Mouse (Mus musculus): ENCODE results near the gene Chil4. TPM values are rescaled to one million over a fixed set of nuclear protein-coding genes. Genes with fewer than 3 reads are reported as not detected.
"Not testable (repeated sequence)": the region's sequence is repeated elsewhere in the genome, so short reads cannot be mapped to it uniquely, and the experiment has no call there.

Gene Chil4
- not detected for total RNA-seq (2021)
- long read RNA-seq, experiment 1: 0 reads
- long read RNA-seq, experiment 2: 0 reads

DNA sequence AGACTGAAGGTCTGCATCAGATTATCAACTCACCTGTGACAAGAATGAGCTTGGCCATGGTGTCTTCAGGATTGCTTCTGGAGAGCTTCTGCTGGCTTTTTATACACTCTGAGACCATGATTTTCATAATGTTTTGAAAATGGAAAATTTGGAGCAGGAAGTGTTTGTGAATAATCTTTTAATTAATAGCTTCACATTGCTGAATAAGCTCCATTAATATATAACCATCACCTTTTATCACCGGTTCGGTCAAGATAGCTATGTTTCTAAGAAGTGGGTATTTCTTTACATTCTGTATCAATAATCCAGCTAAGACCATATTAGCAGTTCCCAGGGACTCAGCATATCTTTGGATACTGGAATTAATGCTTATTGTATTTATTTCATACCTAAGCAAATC lies at the start of gene Chil4:
TSS of gene Chil4 (minus strand) at position 101 of the 400 bp plus-strand sequence.
- no peak for DNase-seq (ENCODE audit: low spot score)

DNA sequence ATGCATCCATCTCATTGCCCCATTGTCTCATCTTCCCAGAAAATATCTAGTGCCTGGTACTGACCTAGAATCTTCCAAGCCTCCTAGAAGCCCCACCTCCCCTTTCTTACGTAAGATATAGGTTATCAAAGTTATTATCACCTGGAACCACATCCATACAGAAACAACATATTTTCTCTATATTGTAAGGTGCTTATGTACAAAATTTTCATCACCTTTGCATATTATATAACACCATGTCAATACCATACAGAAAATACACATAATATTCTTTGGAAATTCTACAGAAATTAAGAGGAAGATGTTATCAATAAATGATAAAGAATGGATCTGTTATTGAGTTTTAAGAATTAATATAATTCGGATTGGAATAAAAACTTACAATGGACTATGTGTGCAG lies 46.5 kb upstream of the Chil4 start:
- no peak for DNase-seq (ENCODE audit: low spot score)

DNA sequence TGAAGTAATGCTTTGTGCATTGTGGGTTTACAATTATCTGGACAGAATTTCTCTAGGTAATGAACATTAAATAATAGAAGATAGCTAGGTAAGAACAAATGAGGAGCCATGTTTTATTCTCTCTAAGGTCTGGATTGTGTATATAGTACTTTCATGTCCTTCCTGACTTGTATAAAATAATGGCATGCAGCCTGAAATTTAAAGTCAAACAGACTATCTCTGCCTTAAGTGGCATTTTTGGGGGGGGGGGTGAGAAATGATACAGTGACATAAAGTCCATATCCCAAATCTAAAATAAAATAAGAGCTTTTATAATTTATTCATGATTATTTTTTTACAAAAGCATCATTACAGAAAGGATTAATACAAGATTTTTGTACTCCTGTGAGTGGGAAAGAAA lies 45.5 kb upstream of the Chil4 start:
- no peak for DNase-seq (ENCODE audit: low spot score)

DNA sequence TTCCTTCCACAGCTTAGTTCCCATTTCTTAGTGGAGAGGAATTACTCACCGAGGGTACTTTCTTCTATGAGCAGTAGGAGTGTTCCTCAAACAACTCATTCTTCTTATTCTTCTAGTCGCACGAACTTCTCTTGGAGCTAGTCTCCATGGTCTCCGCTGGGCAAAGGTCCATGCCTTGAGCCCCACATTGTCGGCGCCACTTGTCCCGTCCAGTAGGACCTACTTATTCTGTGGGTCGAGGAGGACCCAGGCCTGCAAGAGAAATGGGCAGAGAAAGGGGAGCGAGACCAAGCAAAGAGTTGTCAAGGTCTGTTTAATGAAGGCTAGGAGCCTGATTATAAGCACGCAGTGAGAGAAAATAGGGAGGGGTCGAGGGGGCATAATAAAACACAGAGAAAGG lies 37.8 kb upstream of the Chil4 start:
- not testable (repeated sequence) for DNase-seq (ENCODE audit: low spot score)

DNA sequence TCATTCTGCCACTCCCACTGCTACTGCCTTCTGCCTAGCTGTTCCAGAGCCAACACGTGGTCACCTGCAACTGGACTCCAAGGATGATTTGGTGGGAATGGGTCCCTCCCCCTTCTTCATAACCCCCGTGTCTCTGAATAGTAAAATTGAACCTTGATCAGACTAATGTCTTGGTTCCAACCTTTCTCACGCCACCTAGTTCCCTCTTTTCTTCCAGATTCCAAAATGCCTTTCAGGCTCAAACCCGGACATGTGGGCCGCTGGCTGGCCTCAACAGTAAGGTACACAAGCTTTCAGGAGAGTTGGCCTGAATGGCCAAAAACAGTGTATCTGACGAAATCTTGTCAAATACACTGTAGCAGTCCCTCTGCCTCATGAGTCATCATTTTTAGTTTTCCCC lies 33.4 kb upstream of the Chil4 start:
- DNase-seq (ENCODE audit: low spot score): no peak

DNA sequence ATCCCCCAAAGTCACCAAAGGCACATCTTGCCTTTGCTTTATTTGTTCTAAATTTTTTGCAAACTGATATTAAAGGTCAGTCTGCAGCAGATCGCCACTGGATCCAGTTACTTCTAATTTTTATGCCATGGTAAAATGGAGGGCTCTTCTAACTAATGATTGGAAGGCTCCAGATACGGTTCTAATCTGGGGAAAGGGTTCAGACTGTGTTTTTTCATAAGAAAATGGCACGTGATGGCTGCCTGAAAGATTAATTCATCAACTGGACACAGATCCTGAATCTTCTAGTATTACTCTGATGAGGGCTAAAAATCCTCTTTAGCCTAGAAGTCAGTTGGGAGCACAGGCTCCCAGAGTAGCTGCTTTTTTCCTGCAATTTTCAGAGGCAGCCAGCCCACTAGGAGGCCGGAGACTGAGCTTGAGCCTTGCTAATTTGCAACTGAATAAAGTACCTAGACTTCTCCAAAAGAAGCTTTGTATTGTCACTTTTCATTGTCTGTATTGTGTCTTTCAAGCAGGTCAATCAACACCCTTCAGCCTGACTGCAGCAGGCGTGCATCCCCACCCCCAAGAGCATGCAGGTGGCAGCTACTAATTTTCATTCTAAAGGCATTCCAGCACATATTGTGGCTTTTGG lies 31.6 kb upstream of the Chil4 start:
- not testable (repeated sequence) for DNase-seq (ENCODE audit: low spot score)

DNA sequence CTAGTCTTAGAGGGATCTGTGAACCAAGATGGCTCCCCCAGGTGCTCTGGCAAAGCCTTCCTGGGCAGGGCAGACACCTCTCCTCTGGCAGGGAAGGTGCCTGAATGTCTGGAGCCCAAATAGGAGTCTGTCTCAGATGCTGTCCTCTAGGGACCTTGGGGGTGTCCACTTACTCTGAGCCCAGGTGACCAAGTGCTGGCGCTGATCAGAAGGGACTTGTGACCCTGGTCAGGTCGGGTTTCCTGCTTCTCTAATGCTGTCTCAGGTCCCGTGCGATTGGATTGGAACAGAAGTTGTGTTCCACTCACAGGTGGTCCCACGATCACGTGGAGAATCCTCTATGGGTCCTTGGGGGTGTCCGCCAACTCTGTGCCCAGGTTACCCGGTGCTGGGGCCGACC lies 28.1 kb upstream of the Chil4 start:
- DNase-seq (ENCODE audit: low spot score): not testable (repeated sequence)

DNA sequence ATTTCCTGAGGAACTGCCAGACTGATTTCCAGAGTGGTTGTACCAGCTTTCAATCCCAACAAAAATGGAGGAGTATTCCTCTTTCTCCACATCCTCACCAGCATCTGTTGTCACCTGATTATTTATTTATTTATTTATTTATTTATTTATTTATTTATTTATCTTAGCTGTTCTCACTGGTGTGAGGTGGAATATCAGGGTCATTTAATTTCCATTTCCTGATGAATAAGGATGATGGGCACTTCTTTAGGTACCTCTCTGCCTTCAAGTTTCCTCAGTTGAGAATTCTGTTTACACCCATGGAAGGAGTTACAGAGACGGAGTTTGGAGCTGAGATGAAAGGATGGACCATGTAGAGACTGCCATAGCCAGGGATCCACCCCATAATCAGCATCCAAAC lies 20.9 kb upstream of the Chil4 start:
- DNase-seq (ENCODE audit: low spot score): not testable (repeated sequence)

DNA sequence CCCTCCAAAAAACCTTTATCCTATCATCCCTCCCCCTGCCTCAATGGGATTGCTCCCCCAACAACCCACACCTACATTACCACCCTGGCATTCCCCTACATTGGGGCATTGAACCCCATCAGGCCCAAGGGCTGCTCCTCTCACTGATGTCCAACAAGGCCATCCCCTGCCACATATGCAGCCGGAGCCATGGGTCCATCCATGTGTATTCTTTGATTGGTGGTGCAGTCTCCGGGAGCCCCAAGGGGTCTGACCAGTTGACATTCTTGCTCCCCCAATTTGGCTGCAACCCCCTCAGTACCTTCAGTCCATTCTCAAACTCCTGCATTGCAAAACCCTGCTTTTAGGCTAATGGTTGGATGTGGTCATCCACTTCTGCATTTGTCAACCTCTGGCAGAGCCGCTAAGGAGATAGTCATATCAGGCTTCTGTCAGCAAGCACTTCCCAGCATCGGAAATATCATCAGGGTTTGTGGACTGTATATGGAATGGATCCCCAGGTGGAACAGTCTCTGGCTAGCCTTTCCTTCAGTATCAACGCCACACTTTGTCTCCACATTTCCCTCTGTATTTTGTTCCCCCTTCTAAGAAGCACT lies 20.0 kb upstream of the Chil4 start:
- no peak for DNase-seq (ENCODE audit: low spot score)

DNA sequence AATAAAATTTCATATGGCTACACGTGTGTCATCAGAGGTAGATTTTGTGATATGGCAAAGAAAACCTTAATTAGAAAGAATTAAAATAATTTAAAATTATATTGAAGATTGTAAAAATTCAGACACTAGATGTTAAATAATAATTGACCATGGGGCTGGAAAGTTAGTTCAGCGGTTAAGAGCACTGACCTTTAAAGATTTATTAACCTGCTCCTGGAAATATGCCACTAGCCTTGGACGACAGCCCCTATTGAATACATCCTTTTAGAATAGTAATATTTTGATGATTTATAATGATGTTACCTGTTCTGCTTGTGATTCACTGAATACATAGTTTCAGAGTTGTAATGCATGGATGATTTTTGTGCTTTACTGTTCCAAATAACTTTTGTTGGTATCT lies 4.1 kb upstream of the Chil4 start:
- DNase-seq (ENCODE audit: low spot score): not testable (repeated sequence)

DNA sequence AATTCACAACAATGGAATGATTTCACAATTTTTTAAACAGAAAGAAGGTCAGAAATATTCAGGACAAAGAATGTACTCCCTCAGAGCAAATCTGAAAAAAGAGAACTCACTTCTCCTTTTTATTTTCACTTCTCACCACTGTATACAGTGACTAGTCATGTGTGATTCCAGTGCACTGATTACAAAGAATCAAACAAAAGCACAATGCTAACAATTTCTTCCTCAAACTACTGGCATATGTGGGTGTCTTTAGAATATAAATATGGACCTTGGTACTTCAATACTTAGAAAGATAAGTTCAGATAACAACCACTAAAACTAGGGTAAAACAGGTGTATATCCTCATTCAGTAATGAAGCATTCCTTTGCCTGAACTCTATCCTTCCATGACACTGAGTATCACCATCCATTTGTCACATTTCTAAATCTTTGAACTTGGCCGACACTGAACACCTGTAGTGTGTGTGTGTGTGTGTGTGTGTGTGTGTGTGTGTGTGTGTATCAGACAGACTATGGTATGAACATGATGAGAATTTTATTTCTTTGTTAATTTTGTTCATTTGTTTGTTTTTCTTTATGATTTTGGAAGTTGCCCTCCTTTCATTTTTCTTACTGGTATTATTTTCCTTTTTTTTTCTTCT lies 2.4 kb upstream of the Chil4 start:
- no peak for DNase-seq (ENCODE audit: low spot score)

DNA sequence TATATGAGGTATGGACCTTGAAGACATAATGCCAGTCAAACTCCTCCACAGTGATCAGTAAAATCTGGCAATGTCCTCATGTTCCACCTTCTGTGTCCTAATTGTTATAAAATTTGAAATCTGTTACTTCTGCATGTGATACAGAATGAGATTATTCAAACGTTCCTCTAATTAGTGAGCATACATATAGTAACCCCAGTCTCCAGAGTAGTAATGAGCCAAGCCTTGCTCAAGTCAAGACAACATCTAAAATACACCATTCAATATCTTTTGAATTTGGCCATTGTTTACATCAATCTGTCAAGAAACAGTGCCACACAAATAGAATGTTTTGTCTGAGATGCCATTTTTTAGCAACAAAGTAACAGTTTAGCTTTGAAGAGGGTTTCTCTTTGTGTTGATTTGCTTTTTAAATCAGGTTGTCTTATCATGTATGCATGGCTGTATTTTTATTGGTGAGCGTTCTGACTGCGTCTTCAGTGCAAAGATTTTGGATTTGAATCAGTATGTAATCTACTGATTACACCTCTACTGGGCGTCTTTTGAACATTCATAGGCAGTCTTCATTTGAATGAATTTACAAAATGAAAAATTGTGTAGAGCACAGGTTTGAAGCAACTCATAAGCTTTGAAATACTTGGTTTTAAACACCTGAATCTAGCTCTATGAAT lies 888 bp downstream of the Chil4 start:
- not testable (repeated sequence) for DNase-seq (ENCODE audit: low spot score)

DNA sequence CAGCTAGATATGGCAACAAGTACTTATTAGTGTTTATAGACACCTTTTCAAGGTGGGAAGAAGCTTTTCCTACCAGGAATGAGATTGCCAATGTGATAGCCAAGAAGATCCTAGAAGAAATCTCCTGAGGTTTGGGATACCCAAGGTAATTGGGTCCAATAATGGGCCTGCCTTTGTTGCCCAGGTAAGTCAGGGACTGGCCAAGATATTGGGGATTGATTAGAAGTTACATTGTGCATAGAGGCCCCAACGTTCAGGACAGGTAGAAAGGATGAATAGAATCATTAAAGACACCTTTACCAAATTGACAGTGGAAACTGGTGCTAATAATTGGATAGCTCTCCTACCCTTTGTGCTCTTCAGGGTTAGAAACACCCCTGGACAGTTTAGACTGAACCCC lies 21.3 kb downstream of the Chil4 start:
- DNase-seq (ENCODE audit: low spot score): not testable (repeated sequence)

DNA sequence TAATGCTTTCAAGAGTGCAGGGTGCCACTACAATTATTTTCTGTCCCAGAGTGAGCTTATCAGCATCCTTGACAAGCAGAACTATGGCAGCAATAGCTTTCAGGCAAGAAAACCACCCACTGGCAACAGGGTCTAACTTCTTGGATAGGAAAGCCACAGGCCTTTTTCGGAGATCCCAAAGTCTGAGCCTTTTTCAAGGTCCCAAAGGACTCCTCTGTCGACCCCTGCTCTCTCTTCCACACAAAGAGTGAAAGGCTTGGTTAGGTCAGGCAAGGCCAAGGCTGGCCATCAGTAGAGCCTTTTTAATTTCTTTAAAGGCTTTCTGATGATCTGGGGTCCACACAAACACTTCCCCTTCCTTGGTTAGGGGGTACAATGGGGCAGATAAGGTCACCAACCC lies 22.1 kb downstream of the Chil4 start:
- DNase-seq (ENCODE audit: low spot score): not testable (repeated sequence)

DNA sequence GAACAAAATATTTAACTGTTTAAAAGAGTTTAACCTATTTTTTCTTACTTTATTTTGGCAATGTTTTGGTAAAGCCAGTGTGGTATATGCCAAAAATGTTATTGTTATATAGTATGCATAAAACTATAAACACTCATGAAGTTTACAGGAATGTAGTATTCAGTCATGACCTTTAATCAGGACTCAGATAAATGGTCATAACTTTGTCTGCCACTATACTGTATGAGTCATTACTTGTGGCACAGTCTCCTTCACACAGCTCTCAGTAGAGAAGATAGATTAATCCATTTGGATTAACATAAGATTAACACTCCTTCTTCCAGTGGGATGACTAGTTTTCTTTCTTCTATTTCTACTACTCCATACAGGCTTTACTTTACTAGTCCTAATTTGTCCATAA lies 23.0 kb downstream of the Chil4 start:
- no peak for DNase-seq (ENCODE audit: low spot score)

DNA sequence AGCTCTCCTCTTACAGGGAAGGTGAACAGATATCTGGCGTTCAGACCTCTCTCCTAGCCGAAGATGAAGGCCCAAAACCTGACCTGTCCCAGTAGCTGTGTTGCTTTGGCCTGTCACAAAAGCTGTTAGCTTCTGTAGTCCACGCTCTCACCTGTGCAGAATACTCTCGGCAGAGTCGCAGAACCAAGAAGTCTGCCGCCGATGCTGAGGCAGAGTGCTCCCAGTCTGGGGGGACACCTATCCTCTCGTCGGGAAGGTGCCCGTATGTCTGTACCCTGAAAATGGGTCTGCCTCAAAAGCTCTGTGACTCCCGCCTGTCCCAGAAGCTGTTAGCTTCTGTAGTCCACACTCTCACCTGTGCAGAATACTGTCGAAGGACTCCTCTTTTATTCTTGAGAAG lies 23.8 kb downstream of the Chil4 start:
- DNase-seq (ENCODE audit: low spot score): no peak

DNA sequence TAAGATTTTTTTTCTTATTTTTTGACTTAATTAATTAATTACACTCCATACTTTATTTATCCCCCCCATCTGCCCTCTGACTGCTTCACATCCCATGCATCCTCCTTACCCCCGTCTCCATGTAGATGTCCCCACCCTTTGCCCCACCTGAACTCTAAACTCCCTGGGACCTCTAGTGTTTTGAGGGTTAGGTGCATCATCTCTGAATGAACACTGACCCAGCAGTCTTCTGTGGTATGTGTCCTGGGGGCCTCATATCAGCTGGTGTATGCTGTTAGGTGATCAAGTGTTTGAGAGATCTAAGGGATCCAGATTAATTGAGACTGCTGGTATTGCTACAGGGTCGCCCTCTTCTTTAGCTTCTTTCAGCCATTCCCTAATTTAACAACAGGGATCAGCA lies 31.3 kb downstream of the Chil4 start:
- DNase-seq (ENCODE audit: low spot score): no peak

DNA sequence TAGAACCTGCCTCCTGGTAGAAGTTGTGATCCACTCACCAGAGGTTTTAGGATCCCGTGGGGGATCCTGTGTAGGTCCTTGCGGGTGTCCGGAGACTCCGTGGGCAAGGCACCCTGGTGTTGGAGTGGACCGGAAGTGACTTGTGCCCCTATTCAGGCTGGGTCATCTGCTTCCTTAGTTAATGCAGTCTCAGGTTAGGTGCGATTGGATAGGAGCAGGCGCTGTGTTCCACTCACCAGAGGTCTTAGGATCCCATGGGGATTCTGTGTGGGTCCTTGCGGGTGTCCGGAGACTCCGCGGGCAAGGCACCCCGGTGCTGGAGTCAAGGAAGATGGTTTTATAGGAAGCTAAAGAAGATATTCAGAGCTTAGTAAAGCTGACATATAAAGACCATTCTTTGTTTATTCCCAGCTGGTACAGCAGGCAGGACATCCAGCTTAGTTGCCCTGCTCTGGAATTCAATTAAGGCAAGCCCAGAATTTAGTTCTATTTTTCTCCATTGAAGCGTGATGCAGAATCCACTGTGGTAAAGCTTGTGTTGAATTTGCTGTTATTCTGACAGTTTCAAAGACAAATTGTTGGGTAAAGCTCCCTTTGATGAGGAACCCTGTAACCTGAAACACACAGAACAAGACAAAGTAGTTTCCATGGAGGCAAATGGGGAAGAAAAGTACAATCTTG lies 41.7 kb downstream of the Chil4 start:
- DNase-seq (ENCODE audit: low spot score): no peak

DNA sequence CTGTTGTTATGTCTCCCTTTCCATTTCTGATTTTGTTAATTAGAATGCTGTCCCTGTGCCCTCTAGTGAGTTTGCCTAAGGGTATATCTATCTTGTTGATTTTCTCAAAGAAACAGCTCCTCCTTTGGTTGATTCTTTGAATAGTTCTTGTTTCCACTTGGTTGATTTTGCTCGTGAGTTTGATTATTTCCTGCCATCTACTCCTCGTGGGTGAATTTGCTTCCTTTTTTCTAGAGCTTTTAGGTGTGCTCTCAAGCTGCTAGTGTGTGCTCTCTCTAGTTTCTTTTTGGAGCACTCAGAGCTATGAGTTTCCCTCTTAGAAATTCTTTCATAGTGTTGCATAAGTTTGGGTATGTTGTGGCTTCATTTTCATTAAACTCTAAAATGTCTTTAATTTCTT lies 44.3 kb downstream of the Chil4 start:
- not testable (repeated sequence) for DNase-seq (ENCODE audit: low spot score)

DNA sequence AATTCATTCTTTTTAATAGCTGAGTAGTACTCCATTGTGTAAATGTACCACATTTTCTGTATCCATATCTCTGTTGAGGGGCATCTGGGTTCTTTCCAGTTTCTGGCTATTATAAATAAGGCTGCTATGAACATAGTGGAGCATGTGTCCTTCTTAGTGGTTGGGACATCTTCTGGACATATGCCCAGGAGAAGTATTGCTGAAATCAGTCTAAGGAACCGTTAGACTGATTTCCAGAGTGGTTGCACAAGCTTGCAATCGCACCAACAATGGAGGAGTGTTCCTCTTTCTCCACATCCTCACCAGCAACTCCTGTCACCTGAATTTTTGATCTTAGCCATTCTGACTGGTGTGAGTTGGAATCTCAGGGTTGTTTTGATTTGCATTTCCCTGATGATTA lies 46.8 kb downstream of the Chil4 start:
- not testable (repeated sequence) for DNase-seq (ENCODE audit: low spot score)

DNA sequence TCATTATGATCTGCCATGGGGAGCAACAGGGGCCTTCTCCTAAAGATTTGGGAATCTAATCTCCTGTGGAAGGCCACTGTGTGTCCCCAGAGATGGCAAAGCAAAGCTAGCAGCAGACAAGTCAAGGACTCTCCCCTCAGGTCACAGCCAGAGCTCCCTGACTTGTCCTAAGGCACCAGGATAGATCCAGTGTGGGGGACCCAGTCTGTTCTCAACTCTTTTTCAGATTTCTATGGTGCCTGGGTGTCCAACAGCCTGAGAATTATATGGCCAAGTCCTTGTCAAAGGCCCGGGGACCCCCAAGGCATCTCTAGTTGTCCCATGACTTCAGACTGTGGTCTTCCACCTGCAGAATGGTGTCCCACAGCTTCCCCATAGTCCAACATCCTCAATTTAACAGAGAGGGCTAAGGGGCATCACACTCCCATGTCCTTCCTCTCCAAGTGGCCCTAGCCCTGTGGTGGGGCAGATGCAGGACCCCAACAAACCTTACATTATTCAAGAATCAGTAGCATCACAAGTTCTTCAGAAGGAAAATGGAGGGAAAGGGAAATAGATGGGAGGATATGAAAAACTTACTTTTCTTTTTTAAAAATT lies 48.1 kb downstream of the Chil4 start:
- DNase-seq (ENCODE audit: low spot score): no peak
